Mouse (Mus musculus) ES-E14 (cell line): Measurements from ENCODE around the gene Rbm39. TPM values are rescaled to one million over a fixed set of nuclear protein-coding genes. Genes with fewer than 3 reads are reported as not detected.
A peak's percentile ranks its signal among the peaks of the same experiment; 100 is the strongest.
"Not testable (repeated sequence)": the region's sequence is repeated elsewhere in the genome, so short reads cannot be mapped to it uniquely, and the experiment has no call there.

Experiments used
- DNase-seq: peaks from one replicate; pipeline ENCODE4 v3.0.0-alpha.2; 2013; ENCODE audit warnings: low read depth, low spot score
- H3K27ac ChIP-seq: 2 replicates; pipeline ENCODE4 v1.5.1; 2012; ENCODE audit warnings: low read depth, mild to moderate bottlenecking, low read length, moderate library complexity, mixed read lengths; ENCODE audit not compliant: poor library complexity, insufficient read depth, severe bottlenecking
- H3K36me3 ChIP-seq: 2 replicates; pipeline ENCODE4 v1.6.1; 2012; ENCODE audit warnings: mild to moderate bottlenecking, low read length, moderate library complexity, mixed read lengths; ENCODE audit not compliant: control insufficient read depth, poor library complexity, insufficient read depth, severe bottlenecking
- H3K4me1 ChIP-seq, 2 experiments: fragments of 150-350 bp in 1 of 2; sonication (generic) in 1 of 2; 2 replicates each; pipeline ENCODE4 v1.6.1; 2012; ENCODE audit warnings: low read length in 2 of 2, mild to moderate bottlenecking in 1 of 2, mixed read lengths in 1 of 2; ENCODE audit not compliant: control insufficient read depth in 2 of 2, insufficient read depth in 2 of 2, poor library complexity in 1 of 2
- H3K4me3 ChIP-seq, 2 experiments: fragments of 150-350 bp in 1 of 2; sonication (generic) in 1 of 2; 2 replicates each; pipeline ENCODE4 v1.5.1; 2012; ENCODE audit warnings: low read length in 2 of 2, low read depth in 1 of 2, mild to moderate bottlenecking in 1 of 2, mixed read lengths in 1 of 2; ENCODE audit not compliant: insufficient read depth in 1 of 2, poor library complexity in 1 of 2, severe bottlenecking in 1 of 2
- H3K9ac ChIP-seq: 2 replicates; pipeline ENCODE4 v1.6.1; 2012; ENCODE audit warnings: low read depth, mild to moderate bottlenecking, low read length, mixed read lengths; ENCODE audit not compliant: poor library complexity, insufficient read depth, severe bottlenecking
- H3K9me3 ChIP-seq: fragments of 150-350 bp; sonication (generic); 2 replicates; pipeline ENCODE4 v1.6.1; 2012; ENCODE audit warnings: low read depth, mild to moderate bottlenecking, low read length; ENCODE audit not compliant: control insufficient read depth, insufficient read depth
- CHD2 ChIP-seq: IDR thresholded peaks from 2 replicates; pipeline ENCODE4 v1.6.1; 2014; ENCODE audit warnings: mild to moderate bottlenecking, low read depth, low read length, inconsistent platforms
- HCFC1 ChIP-seq: IDR thresholded peaks from 2 replicates; pipeline ENCODE4 v1.6.1; 2012; ENCODE audit warnings: low read length, inconsistent platforms, borderline replicate concordance; ENCODE audit not compliant: insufficient read depth
- MAFK ChIP-seq: IDR thresholded peaks from 2 replicates; pipeline ENCODE4 v1.6.1; 2014; ENCODE audit warnings: mild to moderate bottlenecking, low read depth, low read length, inconsistent platforms; ENCODE audit not compliant: insufficient read depth
- ZC3H11A ChIP-seq: IDR thresholded peaks from 2 replicates; pipeline ENCODE4 v1.6.1; 2012; ENCODE audit warnings: low read depth, mild to moderate bottlenecking, inconsistent platforms, low read length, borderline replicate concordance
- ZNF384 ChIP-seq: IDR thresholded peaks from 2 replicates; pipeline ENCODE4 v1.6.1; 2012; ENCODE audit warnings: low read depth, low read length, inconsistent platforms
- in situ Hi-C, 2 experiments: fragments of 600-800 bp; cut with MboI; formaldehyde crosslinking; loops; one replicate each; pipeline ENCODE4 v1.15.1; 2025; ENCODE audit warnings: low sequenced_read_pairs in 2 of 2, inconsistent platforms in 1 of 2; ENCODE audit not compliant: unreplicated experiment in 2 of 2
- total RNA-seq: library from RNA; depleted of rRNA; stranded (reverse); fragments of 300-350 nt; gene quantifications from 2 replicates; pipeline ENCODE4 v1.2.3, GENCODE M21; 2012

Rbm39 gene
- total RNA-seq, 1 experiment = 411 TPM

DNA sequence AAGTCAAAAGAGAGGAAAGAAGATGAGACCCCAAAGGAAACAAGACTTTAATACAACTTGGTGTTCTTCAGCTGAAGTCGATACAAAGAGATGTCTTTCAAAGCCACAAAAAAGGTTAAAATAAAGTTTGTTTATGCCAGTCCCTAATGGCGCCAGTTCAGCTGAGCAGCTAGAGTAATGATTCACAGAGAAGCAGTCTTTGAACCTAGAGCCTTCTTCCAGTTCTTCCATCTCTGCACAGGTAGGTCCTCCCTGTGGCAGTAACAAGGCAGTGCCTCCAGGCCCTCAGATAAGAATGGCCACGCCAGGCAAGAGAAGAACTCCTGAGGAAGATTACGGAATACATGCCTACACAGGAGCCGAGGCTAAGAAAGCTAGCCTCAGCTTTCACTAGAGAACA lies 56.3 kb downstream of the Rbm39 start:
- Histone ChIP-seq H3K9me3 (no peaks in the 10 kb centered on the region), H3K9ac (no peak overlapping the region), H3K4me1 (no peaks in the 10 kb centered on the region), H3K27ac (no peak overlapping the region), H3K36me3 (peaks cover 9% of the 10 kb centered on the region; the same call in 1 of the 2 replicates), H3K4me3 (no peak overlapping the region)
- no peak for DNase-seq
- in situ Hi-C loops = no loop called here
- no peak for TF ChIP-seq HCFC1
- no peak for TF ChIP-seq ZNF384
- TF ChIP-seq ZC3H11A = no peak
- no peak for TF ChIP-seq MAFK
- no peak for TF ChIP-seq CHD2

DNA sequence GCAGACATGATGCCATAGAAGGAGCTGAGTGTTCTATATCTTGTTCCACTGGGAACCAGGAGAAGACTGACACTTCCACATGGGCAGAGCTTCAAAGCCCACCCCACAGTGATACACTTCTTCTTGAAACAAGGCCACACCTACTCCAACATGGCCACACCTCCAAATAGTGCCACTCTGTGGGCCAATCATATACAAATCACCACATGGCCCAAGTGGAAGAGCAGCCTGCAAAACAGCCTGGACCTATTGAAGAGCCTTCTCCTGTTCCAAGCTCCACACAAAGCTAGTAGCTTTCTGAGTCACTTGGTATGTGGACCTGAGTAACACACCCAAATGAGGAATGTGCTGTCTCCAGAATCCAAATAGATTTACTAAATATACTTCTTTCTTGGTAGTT lies 60.5 kb downstream of the Rbm39 start:
- H3K4me1 ChIP-seq = no peaks in the 10 kb centered on the region
- DNase-seq = no peak
- TF ChIP-seq ZNF384 (no peak), HCFC1 (no peak), CHD2 (no peak), MAFK (no peak), ZC3H11A (no peak)
- in situ Hi-C loops = no loop called here
- no peaks in the 10 kb centered on the region for H3K9me3 ChIP-seq
- H3K4me3 ChIP-seq = no peak overlapping the region
- no peak overlapping the region for H3K27ac ChIP-seq
- no peak overlapping the region for H3K9ac ChIP-seq
- peaks cover 4% of the 10 kb centered on the region; the same call in 1 of the 2 replicates for H3K36me3 ChIP-seq

DNA sequence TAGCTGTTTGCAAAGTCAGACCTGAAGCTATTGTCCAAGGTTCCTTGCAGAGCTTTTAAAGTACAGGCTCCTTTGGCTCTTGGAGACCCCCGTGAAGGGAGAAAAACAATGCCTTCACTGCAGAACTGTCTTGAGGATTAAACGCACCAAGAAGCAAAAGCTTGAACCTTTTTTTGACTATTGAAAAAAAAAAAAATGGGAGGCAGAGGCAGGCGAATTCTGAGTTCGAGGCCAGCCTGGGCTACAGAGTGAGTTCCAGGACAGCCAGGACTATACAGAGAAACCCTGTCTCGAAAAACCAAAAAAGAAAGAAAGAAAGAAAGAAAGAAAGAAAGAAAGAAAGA lies 68.0 kb downstream of the Rbm39 start:
- H3K27ac ChIP-seq, in situ Hi-C loops: not testable (repeated sequence)
- H3K9ac ChIP-seq = peak overlapping the region; percentile 57; the same call in 1 of the 2 replicates

DNA sequence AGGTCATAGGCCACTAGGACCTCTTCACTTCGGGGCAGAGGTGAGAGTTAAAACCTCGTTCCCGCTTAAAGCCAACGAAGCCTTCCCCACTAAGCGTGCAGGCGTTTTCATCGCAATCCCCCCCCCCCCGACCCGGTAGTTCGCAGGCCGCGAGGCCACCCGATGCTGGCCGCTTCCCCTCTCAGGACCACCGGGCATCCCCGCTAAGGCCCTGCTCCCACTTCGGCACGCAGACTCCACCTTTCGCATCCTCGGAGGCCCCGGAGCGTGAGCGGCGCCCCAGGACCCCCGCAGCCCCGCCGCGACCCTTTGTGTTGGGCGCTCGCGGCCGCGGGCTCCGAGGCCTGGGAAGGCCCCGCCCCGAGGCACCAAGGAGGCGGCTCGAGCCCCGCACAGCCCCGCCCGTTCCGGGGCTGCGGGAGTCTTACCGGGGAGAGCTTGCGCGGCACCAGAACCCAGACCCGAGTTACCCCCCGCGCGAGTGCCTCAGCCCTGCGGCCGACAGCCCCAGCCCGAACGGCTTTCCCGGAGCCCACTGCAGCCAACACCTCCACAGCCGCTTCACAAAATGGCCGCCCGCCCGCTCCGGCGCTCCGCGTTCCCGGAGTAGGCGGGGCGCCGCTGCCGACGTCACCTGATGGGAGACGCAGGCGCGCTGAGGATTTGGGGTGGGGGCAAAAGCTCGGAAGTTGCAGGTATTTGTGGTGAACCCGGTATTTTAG lies 68.5 kb downstream of the Rbm39 start, which contains the start of the genes Cpne1 and Rbm12:
Gene Cpne1, minus strand, starts transcription at position 608 of the 722 bp plus-strand sequence.
Gene Rbm12, minus strand, starts transcription at position 621 of the 722 bp plus-strand sequence.
- no peaks in the 10 kb centered on the region for H3K9me3 ChIP-seq
- in situ Hi-C loops = no loop called here
- DNase-seq = peak; percentile 83
- H3K9ac ChIP-seq = peak within 1 kb of the TSS; percentile 99
- H3K4me1 ChIP-seq = peaks cover 0 to 8% of the 10 kb centered on the region in 2 experiments; a peak in 2 of 4 replicates
- H3K27ac ChIP-seq = peak within 1 kb of the TSS; percentile 93
- H3K36me3 ChIP-seq = no peaks in the 10 kb centered on the region
- TF ChIP-seq HCFC1 = peak; percentile 16; the same call in 1 of the 2 replicates
- no peak for TF ChIP-seq ZNF384
- H3K4me3 ChIP-seq = peak within 1 kb of the TSS; percentile 70 to 93

More for the DNA sequence above, 68.0 kb downstream of the Rbm39 start:
- H3K4me1 ChIP-seq, DNase-seq, H3K9me3 ChIP-seq, H3K36me3 ChIP-seq: not testable (repeated sequence)
- H3K4me3 ChIP-seq = peak overlapping the region; percentile 28 to 70; a peak in 2 of 4 replicates
- peak; percentile 41; the same call in 1 of the 2 replicates for TF ChIP-seq ZNF384
